Mouse (Mus musculus) layer of hippocampus, postnatal 25 days (tissue): ENCODE results near the gene Chst2. TPM values are rescaled to one million over a fixed set of nuclear protein-coding genes. Genes with fewer than 3 reads are reported as not detected.

Source experiments
- DNase-seq, 2 experiments: peaks; one replicate each; pipeline ENCODE4 v3.0.0; 2022; ENCODE audit warnings: mixed read lengths in 2 of 2, low spot score in 1 of 2; ENCODE audit errors: extremely low spot score in 1 of 2
- total RNA-seq, 2 experiments: library from RNA; stranded (reverse); gene quantifications; 2 replicates each; pipeline ENCODE4 v1.2.3; 2021

Gene Chst2
- total RNA-seq, 2 experiments from 2014 or later: 109 to 121 TPM

DNA sequence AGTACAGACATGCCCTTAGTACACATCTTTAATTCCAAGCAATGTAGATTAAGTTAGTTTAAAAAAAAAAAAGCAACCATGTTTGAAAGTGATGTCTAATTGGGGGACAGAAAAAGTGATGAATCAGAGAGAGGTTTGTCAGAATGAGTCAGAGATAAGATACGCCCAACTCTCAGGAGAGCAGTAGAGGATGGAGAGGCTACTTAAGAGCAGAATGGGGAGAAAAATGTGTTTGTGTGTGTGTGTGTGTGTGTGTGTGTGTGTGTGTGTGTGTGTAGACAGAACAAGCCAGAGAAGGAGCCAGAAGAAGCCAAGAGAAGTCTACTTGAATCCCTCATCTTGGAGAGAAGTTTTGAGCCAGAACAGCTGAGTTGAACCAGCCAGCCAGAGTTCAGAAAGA lies 32.8 kb downstream of the Chst2 start:
- DNase-seq: no peak

GRCm38 (mm10) chr9:95365882-95366281 lies 40.6 kb downstream of the Chst2 start:
- DNase-seq: no peak

DNA sequence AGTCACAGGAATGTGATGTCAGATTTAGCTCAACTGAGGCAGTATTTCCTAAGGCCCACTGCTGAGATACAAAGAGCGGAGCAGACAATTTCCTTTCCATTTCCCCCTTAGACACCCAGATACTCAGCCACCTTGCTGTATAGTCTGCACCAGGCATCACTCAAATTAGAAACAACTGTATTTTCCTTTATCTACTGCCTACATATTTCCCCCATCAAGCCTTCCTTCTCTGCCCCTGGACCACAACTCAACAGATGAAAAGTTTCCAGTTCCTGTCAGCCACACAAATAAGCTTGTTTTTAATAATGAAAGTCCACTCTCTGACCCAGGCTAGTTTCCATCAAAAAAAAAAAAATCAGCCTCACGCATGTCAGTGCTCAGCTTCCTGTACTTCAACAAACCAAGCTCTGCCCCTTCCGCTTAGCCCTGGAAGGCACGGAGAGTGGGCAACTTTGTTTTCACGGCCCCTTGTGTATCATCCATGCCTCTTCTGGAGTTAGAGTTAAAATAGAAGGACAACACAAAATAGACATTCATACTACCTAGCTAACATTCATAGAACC lies 52.6 kb downstream of the Chst2 start:
- DNase-seq: no peak

GRCm38 (mm10) chr9:95351968-95352367 lies 54.6 kb downstream of the Chst2 start:
- no peak for DNase-seq

DNA sequence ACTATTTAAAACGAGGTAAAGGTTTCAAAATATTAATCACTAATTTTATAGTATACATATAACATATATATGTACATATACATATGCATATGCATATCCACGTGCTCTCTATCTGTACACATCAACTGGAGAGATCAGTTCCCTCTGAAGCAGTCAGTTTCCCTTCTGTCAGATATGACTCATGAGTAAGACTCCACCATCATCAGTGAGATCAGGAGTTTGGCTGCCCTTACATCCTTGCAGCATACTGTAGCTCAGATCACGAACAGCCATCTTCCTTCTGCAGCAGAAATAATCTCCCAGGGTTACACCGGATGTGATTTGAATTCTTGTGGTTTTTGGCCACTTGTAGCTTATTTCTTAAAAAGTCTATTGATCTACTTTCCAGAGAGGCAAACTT lies 56.0 kb downstream of the Chst2 start:
- no peak for DNase-seq

Other genes starting within 250 kb of the Chst2 start
- 10 to 100 TPM; 59.3 to 70.8 TPM for gene U2surp, start 105.3 kb upstream of the Chst2 start, total RNA-seq
- 10 to 100 TPM; 51.9 to 53.2 TPM for gene Paqr9, start 152.9 kb upstream of the Chst2 start, total RNA-seq
- gene Pcolce2, start 230.9 kb upstream of the Chst2 start, total RNA-seq: 1 to 10 TPM; 1.7 to 1.9 TPM